Mouse (Mus musculus) lung, adult 2 months (tissue): Measurements from ENCODE around the gene Olfr1394.
A peak's percentile ranks its signal among the peaks of the same experiment; 100 is the strongest.

Experiments used
- CTCF ChIP-seq: fragments of 200-500 bp; IDR thresholded peaks from 2 replicates; pipeline ENCODE4 v1.5.1; 2011; ENCODE audit warnings: mild to moderate bottlenecking, low read length, control low read depth; ENCODE audit not compliant: insufficient read depth
- POLR2A ChIP-seq: fragments of 200-500 bp; IDR thresholded peaks from 2 replicates; pipeline ENCODE4 v1.6.1; 2011; ENCODE audit warnings: low read depth, mild to moderate bottlenecking, control low read depth, low read length, borderline replicate concordance; ENCODE audit errors: extremely low read depth

DNA sequence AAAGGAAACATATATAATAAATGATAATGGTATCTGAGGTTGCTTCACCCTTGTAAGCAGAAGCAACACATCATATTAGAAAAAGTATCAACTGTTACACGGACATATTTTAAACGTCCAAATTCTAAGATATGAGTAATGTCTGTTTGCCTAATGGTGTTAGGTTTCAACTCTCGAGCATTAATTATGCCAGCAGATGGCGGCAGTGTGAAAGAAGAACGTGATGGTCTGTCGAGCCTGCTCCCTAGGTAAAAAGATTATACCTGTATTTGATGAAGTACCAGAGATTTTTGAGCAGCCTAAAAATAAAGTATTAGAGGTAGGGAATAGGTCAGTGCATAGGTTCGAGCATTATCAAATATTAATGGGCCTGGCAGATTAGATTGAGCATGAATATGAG lies 35.6 kb downstream of the Olfr1394 start:
- TF ChIP-seq POLR2A (no peak), CTCF (peak; percentile 40; the same call in 1 of the 2 replicates)
